Mouse (Mus musculus) stomach, postnatal 0 days (tissue): ENCODE data around the gene Ptbp1.

Experiments used
- CTCF ChIP-seq: IDR thresholded peaks from 2 replicates; pipeline ENCODE4 v1.5.1; 2016; ENCODE audit warnings: antibody characterized with exemption, low read depth, mild to moderate bottlenecking, moderate library complexity
- EP300 ChIP-seq: optimal IDR thresholded peaks from 2 replicates; pipeline ENCODE3; 2016; ENCODE audit warnings: antibody characterized with exemption

- TF ChIP-seq EP300: no peak
- no peak for TF ChIP-seq CTCF
These were observed 11.0 kb downstream of the Ptbp1 start for GRCm38 (mm10) chr10:79865189-79865601.
